Mouse (Mus musculus): ENCODE measurements at regions not wholly inside any gene's neighbourhood (a gene's known extent, or its start where the extent isn't known, plus 50 kb on each side); places are given as distances from the start of the nearest gene placed in this dataset.

DNA sequence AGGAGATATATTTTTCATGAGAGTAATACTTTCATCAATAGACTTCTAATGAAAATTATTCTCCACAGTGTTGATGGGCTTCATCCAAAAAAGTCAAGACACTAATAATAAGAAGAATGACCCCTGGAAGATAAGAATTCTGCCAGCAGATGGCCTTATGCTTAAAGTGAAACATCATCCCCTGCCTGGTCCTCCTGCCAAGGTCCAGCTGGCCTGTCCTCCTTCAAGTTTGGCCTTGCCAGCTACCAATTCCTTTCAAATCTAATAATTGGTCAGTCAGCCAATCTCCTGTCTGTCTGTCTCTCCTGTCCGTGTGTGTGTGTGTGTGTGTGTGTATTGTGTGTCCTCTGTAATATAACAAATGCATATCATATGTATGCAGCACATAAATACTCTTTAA lies 388.8 kb downstream of the Wdr11 start:
- DNase-seq (ENCODE audit: low spot score) = peak; percentile 40

DNA sequence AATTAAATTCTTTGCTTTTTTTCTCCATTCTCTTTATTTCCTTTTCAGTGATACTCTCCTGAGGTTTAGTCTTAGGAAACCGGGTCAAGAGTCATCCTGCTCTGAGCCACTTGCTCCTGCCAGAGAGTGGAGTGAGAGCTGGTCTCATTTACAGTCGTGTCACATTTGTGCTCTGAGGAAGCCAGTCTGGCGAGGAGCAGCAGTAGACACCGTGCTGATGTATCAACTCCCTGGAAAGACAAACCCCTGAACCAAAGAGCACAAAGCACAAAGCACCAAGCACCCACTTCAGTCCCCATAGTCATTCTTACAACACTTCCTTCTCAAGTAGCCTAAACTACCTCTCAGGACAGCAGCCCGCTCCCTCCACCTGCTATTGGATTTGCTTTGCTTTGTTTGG lies 390.7 kb downstream of the Wdr11 start:
- DNase-seq (ENCODE audit: low spot score) = peak; percentile 83

DNA sequence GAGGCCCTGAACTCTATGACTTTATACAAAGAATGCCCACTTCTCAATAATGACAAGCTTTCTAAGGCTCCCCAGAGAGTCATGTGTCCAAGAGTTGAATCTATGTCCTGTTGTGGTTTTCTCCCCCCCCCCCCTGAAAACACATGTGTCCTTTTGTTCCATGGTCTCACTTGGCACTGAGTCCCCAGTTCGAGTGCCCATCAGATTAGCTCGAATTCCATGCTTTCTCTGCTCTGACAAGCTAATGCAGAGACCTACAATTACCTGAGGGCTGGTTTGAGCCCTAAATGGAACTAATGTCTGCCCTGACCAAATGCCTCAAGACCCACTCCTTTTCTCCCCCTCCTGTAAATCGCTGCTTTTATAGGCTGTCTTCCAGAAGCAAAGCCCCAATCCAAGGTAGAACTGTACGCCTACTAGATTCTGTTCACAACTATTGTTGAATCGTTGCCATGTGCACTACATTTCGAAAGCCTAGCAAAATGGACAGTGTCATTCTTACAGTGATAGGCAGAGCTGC lies 392.0 kb downstream of the Wdr11 start:
- DNase-seq (ENCODE audit: low spot score) = peak; percentile 66

DNA sequence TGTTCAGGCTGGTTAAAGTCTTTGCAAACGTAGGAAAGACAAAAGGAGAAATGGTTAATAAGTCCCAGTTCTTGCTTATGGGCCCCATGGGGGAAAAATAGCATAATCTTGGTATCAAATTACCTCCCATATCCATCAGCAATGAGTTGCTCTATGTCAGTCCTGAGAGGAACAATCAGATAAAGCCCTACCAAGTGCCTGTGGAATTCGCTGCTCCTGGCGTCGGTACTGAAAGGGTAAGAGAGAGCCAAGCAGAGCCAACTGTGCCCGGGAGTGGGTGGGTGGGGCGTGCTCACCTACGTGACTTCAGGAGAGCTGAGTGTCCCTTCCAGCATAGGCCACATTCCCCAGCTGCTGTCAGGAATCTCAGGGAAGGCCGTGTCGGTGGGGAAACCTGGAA lies 392.7 kb downstream of the Wdr11 start:
- DNase-seq (ENCODE audit: low spot score) = peak; percentile 42

DNA sequence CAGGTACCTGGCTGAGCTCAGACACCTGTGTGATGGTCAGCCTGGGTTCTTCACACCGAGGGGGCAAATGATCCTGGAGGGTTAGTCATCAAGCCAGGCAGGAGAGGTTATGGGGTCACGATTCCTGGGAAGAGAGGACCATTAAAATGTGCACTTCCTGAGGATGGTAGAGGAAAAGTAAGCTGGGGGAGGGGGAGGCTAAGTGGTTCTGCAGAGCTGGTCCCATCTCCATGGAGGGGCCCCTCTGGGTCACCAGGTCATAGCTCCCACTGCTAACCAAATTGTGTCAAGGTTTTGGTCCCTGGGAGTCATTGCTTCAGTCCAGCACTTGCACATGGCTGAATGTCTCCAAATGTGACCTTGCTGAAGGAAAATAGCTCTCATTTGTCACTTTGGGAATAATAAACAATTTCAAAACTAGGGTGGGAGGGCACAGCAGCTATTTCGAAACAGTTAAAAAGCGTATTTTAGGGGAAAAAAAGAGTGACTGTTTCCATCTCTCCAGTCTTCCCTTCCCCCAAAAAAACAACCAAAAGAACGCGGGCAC lies 395.5 kb downstream of the Wdr11 start:
- peak; percentile 23 for DNase-seq (ENCODE audit: low spot score)

DNA sequence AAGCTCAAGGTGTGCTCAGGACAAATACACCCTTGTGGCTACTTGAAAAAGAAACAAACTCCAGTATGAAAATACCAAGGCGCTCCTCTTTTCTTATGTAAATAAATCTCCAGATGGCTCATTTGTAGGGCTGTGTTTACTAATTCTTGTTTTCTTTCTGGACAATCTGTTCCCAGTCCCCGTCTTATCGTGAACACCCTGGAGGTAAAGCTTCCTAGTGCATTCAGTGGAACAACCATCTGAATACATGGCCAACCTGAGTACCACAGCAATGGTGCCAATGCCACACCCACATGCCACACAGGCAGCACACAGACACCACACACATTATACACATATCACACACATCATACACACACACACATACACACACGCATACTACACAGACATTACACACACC lies 396.1 kb downstream of the Wdr11 start:
- no peak for DNase-seq (ENCODE audit: low spot score)

DNA sequence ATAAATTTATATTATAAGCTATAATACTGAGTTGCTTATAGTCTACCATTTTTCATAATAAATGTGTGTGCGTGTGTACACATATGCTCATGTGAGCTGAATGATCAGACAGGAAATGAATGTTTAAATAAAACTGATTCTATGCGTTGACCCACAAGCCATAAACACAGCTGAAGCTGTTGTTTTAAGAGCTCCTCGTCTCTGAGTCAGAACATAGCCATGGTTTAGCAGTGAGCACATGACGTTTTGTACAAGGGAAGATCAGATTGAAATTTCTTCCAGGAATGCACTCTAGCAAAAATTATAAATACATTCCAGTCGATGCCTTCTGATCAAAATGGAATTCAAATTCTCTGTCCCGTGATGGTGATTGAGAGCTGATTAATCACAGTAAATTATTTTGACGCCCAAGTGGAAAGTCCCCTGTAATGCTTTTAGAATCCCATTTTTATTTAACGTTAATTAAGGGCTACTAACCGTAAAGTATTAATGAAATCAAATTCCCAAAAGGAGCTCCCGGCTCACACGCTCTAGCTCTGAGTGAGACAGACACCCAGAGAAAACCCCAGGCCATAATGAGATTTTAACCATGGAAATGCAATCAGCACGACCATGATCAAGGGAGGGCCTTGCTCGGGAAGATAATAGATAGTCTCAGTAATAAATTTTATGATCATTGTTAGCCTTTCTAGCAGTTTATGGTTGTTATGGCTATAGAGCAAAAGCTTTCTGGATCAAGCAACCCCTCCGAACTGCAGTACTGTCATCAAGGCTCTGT lies 402.0 kb downstream of the Wdr11 start:
- no peak for DNase-seq (ENCODE audit: low spot score)

DNA sequence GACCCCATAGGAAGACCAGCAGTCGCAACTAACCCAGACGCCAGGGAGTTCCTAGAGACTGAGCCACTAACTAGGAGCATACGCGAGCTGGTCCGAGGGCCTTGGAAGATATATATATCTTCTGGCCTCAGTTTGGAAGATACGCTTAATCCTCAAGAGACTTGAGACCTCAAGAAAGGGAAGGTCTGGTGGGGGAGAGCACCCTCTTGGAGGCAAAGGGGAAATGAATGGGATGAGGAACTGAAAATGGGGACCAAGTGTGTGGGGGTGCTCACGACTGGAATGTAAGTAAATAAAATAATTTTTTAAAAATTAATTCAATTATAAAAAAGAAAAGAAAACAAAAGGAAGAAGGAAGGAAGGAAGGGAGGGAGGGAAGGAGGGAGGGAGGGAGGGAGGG lies 403.9 kb downstream of the Wdr11 start:
- DNase-seq (ENCODE audit: low spot score) = no peak

DNA sequence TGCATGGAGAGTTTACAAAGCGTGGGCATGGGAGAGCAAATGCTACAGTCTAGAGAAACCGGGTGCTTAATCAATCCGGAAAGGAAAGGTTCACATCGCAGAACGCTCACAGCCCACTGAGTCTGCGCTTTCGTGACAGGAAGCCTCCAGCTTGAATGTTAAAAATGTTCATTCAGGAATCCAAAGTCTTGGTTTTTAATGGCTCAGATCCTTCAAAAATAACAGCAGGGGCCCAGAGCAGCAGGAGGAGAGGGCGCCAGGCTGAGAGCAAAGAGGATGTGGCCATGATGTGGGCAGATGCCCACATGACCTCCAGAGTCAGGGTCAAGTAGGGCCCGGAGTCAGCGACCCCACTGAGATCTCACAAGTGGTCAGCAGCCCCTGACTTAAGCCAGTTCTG lies 409.4 kb downstream of the Wdr11 start:
- peak; percentile 10 for DNase-seq (ENCODE audit: low spot score)

DNA sequence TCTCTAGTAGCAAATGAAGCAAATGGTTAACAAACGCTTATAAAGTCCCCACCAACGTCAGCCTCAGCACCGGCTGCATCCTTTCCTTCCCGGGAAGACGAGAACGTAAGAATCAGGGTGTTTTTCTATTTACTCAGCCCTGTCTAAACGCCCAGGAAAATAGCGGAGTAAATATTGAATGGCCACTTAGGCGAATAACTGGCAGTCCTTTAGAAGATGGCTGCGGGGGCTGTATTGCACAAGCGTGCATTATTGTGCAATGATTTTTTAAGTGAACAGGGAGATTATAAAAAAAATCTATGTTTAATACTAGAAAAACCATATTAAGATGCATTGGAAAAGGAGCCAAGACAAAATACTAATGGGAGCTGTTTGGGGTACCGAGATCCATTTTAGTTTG lies 410.3 kb downstream of the Wdr11 start:
- no peak for DNase-seq (ENCODE audit: low spot score)

DNA sequence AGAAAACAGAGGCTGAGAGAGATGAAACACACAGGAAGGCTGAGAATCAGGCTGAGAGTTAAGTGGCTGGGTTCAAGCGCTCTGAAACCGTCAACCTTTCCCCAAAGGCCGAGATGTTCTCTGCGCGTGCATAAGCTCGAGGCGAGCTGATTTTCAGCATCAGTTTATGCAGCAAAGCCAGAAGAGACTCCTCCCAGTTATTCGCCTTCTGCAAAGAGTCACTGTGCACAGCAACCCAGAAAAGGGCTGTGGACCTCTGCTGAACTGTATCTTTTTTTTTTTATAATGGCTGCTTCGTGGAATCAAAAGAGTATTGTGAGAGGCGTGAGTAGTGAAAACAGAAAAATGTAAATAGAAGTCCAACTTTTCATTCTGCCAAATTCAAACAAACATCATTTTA lies 413.7 kb downstream of the Wdr11 start:
- no peak for DNase-seq (ENCODE audit: low spot score)

DNA sequence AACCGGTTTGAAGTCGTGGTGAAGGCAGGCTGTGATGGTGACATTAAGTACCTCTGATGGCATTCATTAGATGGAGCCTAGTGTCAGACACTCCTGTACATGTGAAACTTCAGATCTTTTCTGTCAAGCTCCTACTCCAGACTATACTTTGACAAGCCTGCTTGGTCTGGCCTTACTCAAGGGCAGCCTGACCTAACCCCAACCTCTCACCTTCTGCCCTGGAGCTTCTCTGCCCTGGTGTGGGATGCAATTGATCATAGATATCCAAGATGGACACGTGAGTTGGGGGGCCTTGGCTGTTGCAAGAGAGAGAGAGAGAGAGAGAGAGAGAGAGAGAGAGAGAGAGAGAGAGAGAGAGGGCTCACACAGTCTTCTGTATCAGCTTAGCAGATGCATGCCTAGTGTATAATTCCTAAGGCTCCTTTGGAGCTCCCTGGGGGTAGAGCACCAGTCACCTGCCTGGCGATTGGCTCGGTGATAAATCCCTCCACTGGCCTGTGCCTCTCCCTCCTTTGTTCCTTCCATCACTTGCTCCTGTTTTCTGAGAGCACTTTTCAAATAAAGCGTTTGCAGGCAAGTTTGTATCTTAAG lies 416.4 kb downstream of the Wdr11 start:
- DNase-seq (ENCODE audit: low spot score) = no peak

DNA sequence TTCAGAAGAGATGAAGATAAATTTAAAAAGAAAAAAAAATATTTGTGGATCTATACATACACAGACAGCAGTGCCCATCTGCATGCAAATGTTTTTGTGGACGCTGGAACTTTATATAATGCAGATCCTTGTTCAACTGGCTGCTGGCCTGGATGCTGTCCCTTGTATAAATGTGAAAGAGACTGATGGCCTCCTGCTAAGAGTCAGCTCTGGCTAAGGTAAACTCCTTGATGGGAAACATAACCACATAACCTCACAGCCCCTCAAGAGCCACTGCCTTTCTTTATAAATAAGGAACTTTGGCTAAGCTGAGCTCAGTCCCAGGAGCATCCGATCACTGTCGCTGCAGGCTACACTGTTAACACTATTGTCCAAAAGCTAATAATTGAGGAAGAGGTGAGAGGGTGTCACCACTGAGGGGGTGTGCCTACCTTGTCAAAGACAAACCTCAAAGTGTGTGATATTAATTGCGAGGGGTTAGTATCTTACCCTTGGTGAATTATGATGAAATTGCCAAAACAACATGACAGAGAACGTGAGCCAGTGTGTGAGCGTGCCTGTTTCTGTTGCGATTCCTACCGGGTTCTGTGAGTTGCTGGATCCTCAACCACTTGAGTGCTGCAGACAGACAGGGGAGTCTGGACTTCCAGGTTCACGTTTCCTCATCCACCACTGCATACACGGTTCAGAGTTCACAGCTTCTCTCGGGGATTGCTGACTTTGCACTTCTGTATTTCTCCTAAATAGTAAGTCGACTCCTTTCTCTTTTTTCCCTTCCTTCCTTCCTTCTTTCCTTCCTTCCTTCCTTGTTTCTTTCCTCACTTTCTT lies 417.1 kb downstream of the Wdr11 start:
- no peak for DNase-seq (ENCODE audit: low spot score)

DNA sequence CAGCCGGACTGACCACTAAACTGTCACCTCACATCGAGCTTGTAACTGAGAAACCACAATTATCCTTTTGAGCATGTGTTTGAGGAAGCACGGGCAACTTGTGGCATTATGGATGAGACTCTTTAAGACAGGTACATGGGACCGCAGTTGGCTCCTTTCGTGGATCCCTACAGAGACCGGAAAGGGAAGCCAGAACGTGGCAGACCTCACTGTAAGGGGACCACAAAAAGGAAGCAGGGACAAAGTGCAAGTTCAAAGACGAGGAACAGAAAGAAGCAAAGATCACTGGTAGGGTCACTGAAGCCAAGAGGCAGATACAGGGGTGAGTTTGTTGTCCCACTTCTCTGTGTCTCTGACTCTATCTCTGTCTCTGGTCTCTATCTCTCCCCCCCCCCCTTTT lies 420.4 kb downstream of the Wdr11 start:
- DNase-seq (ENCODE audit: low spot score) = no peak

DNA sequence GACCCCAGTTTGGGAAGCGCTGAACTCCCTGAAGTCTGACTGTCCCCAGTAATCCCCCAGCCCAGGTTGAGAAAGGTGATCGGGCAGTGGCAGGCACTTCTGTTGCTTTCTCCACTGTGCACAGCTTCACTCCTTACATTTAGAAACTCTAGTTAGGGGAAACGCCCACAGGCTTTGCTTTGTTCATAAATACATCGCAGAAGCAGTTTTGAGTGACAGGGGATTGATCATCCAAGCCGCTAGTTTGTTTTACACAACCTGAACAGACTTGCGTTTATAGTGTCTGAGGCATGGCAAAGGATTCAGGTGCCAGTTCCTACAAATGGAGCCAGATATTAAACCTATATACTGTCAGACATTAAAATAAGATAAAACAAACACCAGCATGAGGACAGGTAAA lies 421.4 kb downstream of the Wdr11 start:
- DNase-seq (ENCODE audit: low spot score) = no peak

DNA sequence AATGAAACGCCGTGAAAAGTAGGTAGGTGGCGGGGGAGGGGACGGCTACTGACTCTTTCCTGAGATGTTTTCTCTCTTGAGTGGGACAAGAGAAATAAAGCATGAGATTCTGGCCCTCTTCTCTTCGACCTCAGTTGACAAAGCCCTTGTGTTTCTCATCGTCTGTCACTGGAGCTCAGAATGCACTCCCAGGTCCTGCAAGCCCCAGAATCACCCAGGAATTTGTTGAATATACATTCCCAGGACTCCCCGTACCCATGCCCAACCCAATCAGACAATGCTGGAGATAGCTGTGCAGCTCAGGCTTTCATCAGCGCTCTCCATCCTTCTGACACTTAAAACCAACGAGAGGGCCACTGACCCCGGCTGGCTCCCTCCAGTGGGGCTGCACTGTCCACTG lies 422.9 kb downstream of the Wdr11 start:
- DNase-seq (ENCODE audit: low spot score) = no peak

DNA sequence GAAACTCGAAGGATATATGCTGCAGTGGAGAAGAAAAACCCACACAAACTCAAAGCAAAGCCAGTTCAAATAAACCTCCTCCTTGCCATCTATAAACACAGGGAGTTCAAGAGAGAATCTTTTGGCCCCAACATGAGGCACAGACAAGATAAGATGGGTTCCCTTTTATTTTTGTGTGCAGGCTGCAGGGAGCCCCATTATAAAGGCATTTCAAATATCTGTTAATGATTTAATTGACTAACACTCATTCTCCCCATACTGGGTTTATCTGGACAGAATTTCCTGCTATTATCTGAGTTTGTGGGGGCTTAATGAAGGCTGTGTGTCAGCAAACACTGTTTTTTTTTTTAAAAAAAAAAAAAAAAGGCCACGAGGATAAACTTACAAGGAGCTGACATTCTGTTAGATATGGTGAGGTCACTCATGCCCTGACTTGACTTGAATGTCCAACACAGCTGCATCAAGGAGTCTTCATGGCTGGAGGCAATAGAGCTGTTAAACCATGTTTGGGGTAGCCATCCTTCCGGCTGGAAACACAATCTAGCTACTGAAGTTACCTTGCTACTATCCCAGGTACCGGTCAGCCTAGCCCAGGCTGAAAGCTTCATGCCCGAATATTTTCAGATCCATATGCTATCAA lies 423.8 kb downstream of the Wdr11 start:
- DNase-seq (ENCODE audit: low spot score) = no peak

DNA sequence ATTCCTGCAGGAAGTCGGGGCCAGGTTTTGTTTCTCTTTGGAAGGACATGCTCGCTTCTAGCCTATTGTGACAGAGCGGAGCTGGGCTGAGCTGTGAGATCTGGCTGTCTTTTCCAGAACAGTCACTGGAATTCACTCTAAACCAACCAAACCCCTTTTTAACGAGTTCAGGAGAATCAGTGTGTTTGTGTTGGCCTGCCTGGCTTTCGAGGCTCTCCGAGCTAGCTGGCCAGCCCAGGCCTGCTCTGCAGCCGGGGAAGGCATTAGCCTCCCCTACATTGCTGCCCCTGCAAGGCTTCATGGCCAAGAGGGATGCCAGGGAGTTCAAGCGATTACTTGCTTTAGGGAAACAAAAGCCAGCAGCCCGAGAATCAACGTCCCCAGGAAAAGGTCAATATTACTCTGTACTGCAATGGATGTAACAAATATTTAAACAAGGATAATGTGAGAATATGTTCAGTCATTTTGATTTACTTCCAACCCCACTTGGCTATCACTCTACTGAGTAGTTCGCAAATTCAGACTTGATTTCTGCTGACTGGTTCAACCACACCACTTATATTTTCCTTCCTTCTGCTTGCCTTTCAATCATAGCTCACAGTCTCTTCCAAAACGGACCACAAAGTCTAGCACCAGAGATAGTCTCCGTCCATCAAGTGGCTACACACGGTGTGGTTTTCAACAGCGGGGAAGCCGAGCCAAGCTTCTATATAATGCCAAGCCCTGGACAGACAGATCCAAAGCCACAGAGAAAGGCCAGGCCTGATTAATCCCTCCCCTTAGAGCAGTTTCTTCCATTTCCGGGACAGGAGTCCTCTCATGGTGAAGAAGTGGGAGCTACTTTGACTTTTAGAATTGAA lies 424.6 kb downstream of the Wdr11 start:
- DNase-seq (ENCODE audit: low spot score) = peak; percentile 61

DNA sequence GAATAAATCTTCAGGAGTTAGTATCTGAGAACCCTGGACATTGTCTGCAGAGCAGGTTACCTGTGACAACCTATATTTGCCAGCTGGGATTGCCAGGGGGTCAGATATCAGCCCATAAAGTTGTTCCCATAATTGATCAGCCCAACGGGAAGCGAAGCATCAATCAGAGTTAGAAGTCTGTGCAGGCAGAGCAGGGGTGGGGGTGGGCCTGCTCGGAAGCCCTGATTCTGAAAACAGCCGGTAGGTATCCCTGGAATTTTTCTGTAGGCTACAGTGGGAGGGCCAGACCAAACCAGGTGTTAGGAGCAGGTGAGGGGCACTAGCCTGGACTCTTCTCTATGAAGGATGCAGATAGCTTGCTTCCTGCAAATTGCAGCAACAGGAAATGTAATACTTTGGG lies 427.2 kb downstream of the Wdr11 start:
- no peak for DNase-seq (ENCODE audit: low spot score)

DNA sequence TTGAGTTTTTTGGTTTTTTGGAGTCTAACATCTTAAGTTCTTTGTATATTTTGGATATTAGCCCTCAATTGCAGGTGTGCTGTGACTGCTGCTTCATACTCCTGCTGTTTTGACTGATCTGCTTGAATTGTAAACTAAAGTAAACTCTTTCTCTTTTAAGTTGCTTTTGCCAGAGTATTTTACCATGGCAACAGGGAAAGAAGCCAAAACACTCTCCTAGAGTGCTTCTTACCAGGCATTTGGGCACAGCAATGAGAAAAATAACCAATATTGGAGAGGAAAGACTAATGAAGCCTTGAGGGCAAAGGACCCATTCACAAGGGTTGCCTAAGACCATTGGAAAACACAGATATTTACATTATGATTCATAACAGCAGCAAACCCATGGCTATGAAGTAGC lies 437.3 kb downstream of the Wdr11 start:
- peak; percentile 66 for DNase-seq (ENCODE audit: low spot score)

DNA sequence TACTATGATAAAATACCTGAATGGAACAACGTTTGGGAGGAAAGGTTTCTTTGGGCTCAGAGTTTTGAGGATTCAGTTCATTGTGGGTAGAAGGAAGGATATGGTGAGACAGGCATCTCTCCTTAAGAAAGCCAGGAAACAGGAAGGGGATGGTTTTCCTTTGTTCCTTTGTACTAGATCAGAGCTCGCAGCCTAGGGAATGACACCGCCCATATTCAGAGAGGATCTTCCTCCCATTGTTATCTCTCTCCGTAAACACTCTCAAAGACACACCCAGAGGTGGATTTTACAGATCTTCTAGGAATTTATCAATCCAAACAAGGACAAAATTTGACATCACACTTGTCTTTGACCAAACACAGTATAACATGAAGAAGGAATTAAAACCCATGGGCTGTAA lies 439.0 kb downstream of the Wdr11 start:
- no peak for DNase-seq (ENCODE audit: low spot score)
